Mouse (Mus musculus) testis, adult 2 months (tissue): ENCODE data around the gene Mysm1. TPM values are rescaled to one million over a fixed set of nuclear protein-coding genes. Genes with fewer than 3 reads are reported as not detected.

ENCODE experiments used
- H3K27ac ChIP-seq: fragments of 200-500 bp; 2 replicates; pipeline ENCODE4 v1.5.1; 2012; ENCODE audit warnings: low read depth, low read length; ENCODE audit not compliant: control insufficient read depth, insufficient read depth
- H3K27me3 ChIP-seq: fragments of 200-500 bp; 2 replicates; pipeline ENCODE4 v1.6.1; 2012; ENCODE audit warnings: mild to moderate bottlenecking, low read length, moderate library complexity; ENCODE audit not compliant: control insufficient read depth, insufficient read depth
- H3K36me3 ChIP-seq: fragments of 200-500 bp; 2 replicates; pipeline ENCODE4 v1.6.1; 2012; ENCODE audit warnings: mild to moderate bottlenecking, low read length; ENCODE audit not compliant: control insufficient read depth, insufficient read depth
- H3K4me1 ChIP-seq: fragments of 200-500 bp; 2 replicates; pipeline ENCODE4 v1.6.1; 2012; ENCODE audit warnings: low read length; ENCODE audit not compliant: control insufficient read depth, insufficient read depth
- H3K4me3 ChIP-seq: fragments of 200-500 bp; 2 replicates; pipeline ENCODE4 v1.5.1; 2012; ENCODE audit warnings: low read depth, mild to moderate bottlenecking, low read length, moderate library complexity, mixed read lengths; ENCODE audit not compliant: control insufficient read depth
- CTCF ChIP-seq: fragments of 200-500 bp; IDR thresholded peaks from 2 replicates; pipeline ENCODE4 v1.5.1; 2012; ENCODE audit warnings: low read depth, mild to moderate bottlenecking, inconsistent platforms, low read length, moderate library complexity; ENCODE audit not compliant: control insufficient read depth, insufficient read depth, insufficient replicate concordance
- POLR2A ChIP-seq: fragments of 200-500 bp; IDR thresholded peaks from 2 replicates; pipeline ENCODE4 v1.6.1; 2012; ENCODE audit warnings: low read depth, mild to moderate bottlenecking, inconsistent platforms, low read length, moderate library complexity; ENCODE audit not compliant: control insufficient read depth
- polyA plus RNA-seq: library from polyadenylated mRNA; depleted of rRNA; stranded (reverse); fragments of >200 nt; gene quantifications from 2 replicates; pipeline ENCODE4 v1.2.3, GENCODE M21; 2012; rRNA removed

Gene Mysm1
- 2.3 and 3.3 TPM in 2 replicates for polyA plus RNA-seq

- Histone ChIP-seq H3K36me3 (no peaks in the 10 kb centered on the region), H3K27me3 (no peaks in the 10 kb centered on the region), H3K27ac (peak within 1 kb of the TSS; percentile 96), H3K4me1 (peaks cover 2% of the 10 kb centered on the region; the same call in 1 of the 2 replicates), H3K4me3 (peak within 1 kb of the TSS; percentile 100)
- TF ChIP-seq POLR2A: peak; percentile 95; the same call in 1 of the 2 replicates
- 0 out of 2 replicates have a peak, but pooled peaks have one; percentile 7 for TF ChIP-seq CTCF
Measured at GRCm38 (mm10) chr4:94978590-94979499, at the start of gene Mysm1. Gene Mysm1, minus strand, starts transcription at chr4:94979100.

- Histone ChIP-seq H3K4me1 (no peaks in the 10 kb centered on the region), H3K4me3 (no peak overlapping the region), H3K36me3 (no peaks in the 10 kb centered on the region), H3K27ac (no peak overlapping the region), H3K27me3 (no peaks in the 10 kb centered on the region)
- TF ChIP-seq CTCF: no peak
- no peak for TF ChIP-seq POLR2A
Measured at GRCm38 (mm10) chr4:95025847-95026600, 47.1 kb upstream of the Mysm1 start.

GRCm38 (mm10) chr4:95023350-95023953 lies 44.6 kb upstream of the Mysm1 start:
- H3K27ac ChIP-seq: no peak overlapping the region
- H3K4me3 ChIP-seq: no peak overlapping the region
- TF ChIP-seq CTCF (no peak), POLR2A (no peak)
- H3K36me3 ChIP-seq: no peaks in the 10 kb centered on the region
- no peaks in the 10 kb centered on the region for H3K4me1 ChIP-seq
- no peaks in the 10 kb centered on the region for H3K27me3 ChIP-seq

GRCm38 (mm10) chr4:95021649-95022637 lies 43.0 kb upstream of the Mysm1 start:
- H3K4me3 ChIP-seq: no peak overlapping the region
- no peaks in the 10 kb centered on the region for H3K36me3 ChIP-seq
- H3K4me1 ChIP-seq: no peaks in the 10 kb centered on the region
- H3K27ac ChIP-seq: no peak overlapping the region
- no peak for TF ChIP-seq POLR2A
- TF ChIP-seq CTCF: no peak
- H3K27me3 ChIP-seq: no peaks in the 10 kb centered on the region

GRCm38 (mm10) chr4:95020201-95020600 lies 41.3 kb upstream of the Mysm1 start:
- Histone ChIP-seq H3K27ac (no peak overlapping the region), H3K36me3 (no peaks in the 10 kb centered on the region), H3K4me3 (no peak overlapping the region), H3K27me3 (no peaks in the 10 kb centered on the region), H3K4me1 (no peaks in the 10 kb centered on the region)
- TF ChIP-seq CTCF: no peak
- TF ChIP-seq POLR2A: no peak

- Histone ChIP-seq H3K27ac (no peak overlapping the region), H3K27me3 (no peaks in the 10 kb centered on the region), H3K36me3 (no peaks in the 10 kb centered on the region), H3K4me1 (no peaks in the 10 kb centered on the region), H3K4me3 (no peak overlapping the region)
- no peak for TF ChIP-seq POLR2A
- no peak for TF ChIP-seq CTCF
Measured at GRCm38 (mm10) chr4:95018221-95018620, 39.3 kb upstream of the Mysm1 start.
